9 mouse cellular contexts compared by ENCODE assay signal in genomic region chr1:175491511-175491860, GRCm38 (mm10). TPM values are rescaled to one million over a fixed set of nuclear protein-coding genes. Genes with fewer than 3 reads are reported as not detected.
DNase-seq lines count a peak whose midpoint lies in the region; ATAC-seq and TF ChIP-seq lines count a peak whose summit lies in the region.
"Had no signal": no experiment of that assay in that cellular context is flagged by ENCODE, and none has a peak within 500 bp of the region (broad histone marks: within the 10 kb centered on the region; RNA-seq: fewer than 3 reads in every experiment).

No protein-coding gene starts in this region.

- DNase-seq in kidney, postnatal 0 days (ENCODE audit: low spot score) = no peak
- DNase-seq in kidney, postnatal 4 days = no peak
- peak; percentile 55 for DNase-seq in midbrain, embryonic 14.5 days
- DNase-seq in embryo, embryonic 10.5 days (ENCODE audit: low spot score) = no peak
- no peak for DNase-seq in c-Kit-positive CD71-positive TER-119-positive erythroid progenitor cells, embryonic 14.5 days (ENCODE audit: low spot score)

- no peak for TF ChIP-seq CTCF in kidney, postnatal 0 days (IDR thresholded peaks at IDR 0.05; ENCODE audit: low read depth)

- H3K9me3 ChIP-seq in kidney, postnatal 0 days (replicated peaks; ENCODE audit: low read length) = no peaks in the 10 kb centered on the region
- H3K9me3 ChIP-seq in embryonic facial prominence, embryonic 12.5 days = no peaks in the 10 kb centered on the region
- H3K9me3 ChIP-seq in hindbrain, embryonic 12.5 days (replicated peaks) = no peaks in the 10 kb centered on the region
- no peaks in the 10 kb centered on the region for H3K9me3 ChIP-seq in midbrain, embryonic 14.5 days (ENCODE audit: control insufficient read depth, low read length)

- 16% methylated on average over 6 of the region's 6 CpGs for WGBS in kidney, postnatal 0 days
- WGBS in embryonic facial prominence, embryonic 12.5 days = 10% methylated on average over 6 of the region's 6 CpGs
- WGBS in hindbrain, embryonic 12.5 days = 10% methylated on average over 6 of the region's 6 CpGs
- 7% methylated on average over 6 of the region's 6 CpGs for WGBS in midbrain, embryonic 14.5 days

- H3K36me3 ChIP-seq in kidney, postnatal 0 days (ENCODE audit: insufficient read depth, low read length) = no peaks in the 10 kb centered on the region
- no peaks in the 10 kb centered on the region for H3K36me3 ChIP-seq in embryonic facial prominence, embryonic 12.5 days
- H3K36me3 ChIP-seq in hindbrain, embryonic 12.5 days = no peaks in the 10 kb centered on the region
- no peaks in the 10 kb centered on the region for H3K36me3 ChIP-seq in midbrain, embryonic 14.5 days (ENCODE audit: control insufficient read depth, insufficient read depth, low read length)

- peaks cover 5% of the 10 kb centered on the region; the same call in 1 of the 2 replicates for H3K4me1 ChIP-seq in kidney, postnatal 0 days (replicated peaks; ENCODE audit: insufficient read depth, low read length)
- no peaks in the 10 kb centered on the region for H3K4me1 ChIP-seq in embryonic facial prominence, embryonic 12.5 days
- 0 out of 2 replicates have a peak, but pooled peaks cover 9% of the 10 kb centered on the region for H3K4me1 ChIP-seq in hindbrain, embryonic 12.5 days
- peaks cover 4% of the 10 kb centered on the region; the same call in 1 of the 2 replicates for H3K4me1 ChIP-seq in midbrain, embryonic 14.5 days (ENCODE audit: control insufficient read depth, insufficient read depth, low read length)

- ATAC-seq in kidney, postnatal 0 days (replicated peaks; ENCODE audit: low FRiP score, low read depth) = no peak; the same call in 1 of the 2 replicates
- no peak for ATAC-seq in embryonic facial prominence, embryonic 12.5 days (ENCODE audit: insufficient number of reproducible peaks, insufficient read depth, low FRiP score, low TSS enrichment)
- ATAC-seq in hindbrain, embryonic 12.5 days (ENCODE audit: low FRiP score) = no peak; the same call in 1 of the 2 replicates
- ATAC-seq in midbrain, embryonic 14.5 days (ENCODE audit: low FRiP score, low TSS enrichment) = peak; percentile 15; the same call in 1 of the 2 replicates
- no peak for ATAC-seq in megakaryocyte, adult 5-6 weeks (ENCODE audit: poor library complexity, severe bottlenecking)

- peak overlapping the region; percentile 53; the same call in 1 of the 2 replicates for H3K4me3 ChIP-seq in kidney, postnatal 0 days (replicated peaks; ENCODE audit: low read depth, low read length)
- peak overlapping the region; percentile 66 for H3K4me3 ChIP-seq in embryonic facial prominence, embryonic 12.5 days
- peak overlapping the region; percentile 61 for H3K4me3 ChIP-seq in hindbrain, embryonic 12.5 days
- H3K4me3 ChIP-seq in midbrain, embryonic 14.5 days (replicated peaks; ENCODE audit: low read depth, low read length) = peak overlapping the region; percentile 86

- H3K9ac ChIP-seq in kidney, postnatal 0 days (ENCODE audit: low read depth, low read length) = no peak overlapping the region
- no peak overlapping the region for H3K9ac ChIP-seq in embryonic facial prominence, embryonic 12.5 days
- H3K9ac ChIP-seq in hindbrain, embryonic 12.5 days = peak overlapping the region; percentile 83
- peak overlapping the region; percentile 88 for H3K9ac ChIP-seq in midbrain, embryonic 14.5 days (replicated peaks; ENCODE audit: low read length)

- no peak overlapping the region for H3K27ac ChIP-seq in kidney, postnatal 0 days
- no peak overlapping the region for H3K27ac ChIP-seq in embryonic facial prominence, embryonic 12.5 days
- H3K27ac ChIP-seq in hindbrain, embryonic 12.5 days = peak overlapping the region; percentile 87; the same call in 1 of the 2 replicates
- H3K27ac ChIP-seq in midbrain, embryonic 14.5 days (replicated peaks; ENCODE audit: low read depth, low read length) = peak overlapping the region; percentile 91

- H3K27me3 ChIP-seq in kidney, postnatal 0 days (ENCODE audit: insufficient read depth, low read length) = peaks cover 7% of the 10 kb centered on the region; the same call in 1 of the 2 replicates
- H3K27me3 ChIP-seq in embryonic facial prominence, embryonic 12.5 days = peaks cover 20% of the 10 kb centered on the region; the same call in 1 of the 2 replicates
- H3K27me3 ChIP-seq in hindbrain, embryonic 12.5 days = peaks cover 10% of the 10 kb centered on the region; the same call in 1 of the 2 replicates
- no peaks in the 10 kb centered on the region; the same call in 1 of the 2 replicates for H3K27me3 ChIP-seq in midbrain, embryonic 14.5 days (ENCODE audit: control insufficient read depth, insufficient read depth, low read length)

- peak overlapping the region; percentile 98 for H3K4me2 ChIP-seq in kidney, postnatal 0 days (ENCODE audit: low read length)
- H3K4me2 ChIP-seq in embryonic facial prominence, embryonic 12.5 days (replicated peaks) = peak overlapping the region; percentile 99
- H3K4me2 ChIP-seq in hindbrain, embryonic 12.5 days (replicated peaks) = peak overlapping the region; percentile 70
- H3K4me2 ChIP-seq in midbrain, embryonic 14.5 days (ENCODE audit: low read length) = peak overlapping the region; percentile 77

RNA-seq across cellular contexts. Expression of gene Rgs7, which starts 0.8 kb away (rescaled TPM):
- 0.40 and 0.53 TPM in 2 replicates for polyA plus RNA-seq in kidney, postnatal 0 days (2015; fragmentation: Nextera tagmentation; extraction: Ambion mirVana)
- polyA plus RNA-seq in embryonic facial prominence, embryonic 12.5 days (2016; fragmentation: Nextera tagmentation; extraction: Ambion mirVana) = 2.3 and 2.4 TPM in 2 replicates
- polyA plus RNA-seq in hindbrain, embryonic 12.5 days (2016; fragmentation: Nextera tagmentation; extraction: Ambion mirVana) = 10.6 and 13.0 TPM in 2 replicates
- polyA plus RNA-seq in midbrain, embryonic 14.5 days (2014; fragmentation: Nextera tagmentation; extraction: Ambion mirVana) = 33.8 and 35.0 TPM in 2 replicates
- not detected in 2 replicates for total RNA-seq in megakaryocyte, adult 5-6 weeks (2015)
- total RNA-seq in megakaryocyte, adult 5-6 weeks (2017) = not detected in 2 replicates
- total RNA-seq: hematopoietic stem cell, adult 5-6 weeks had no signal

Comparison
In these comparisons a context has a peak if more than half of its experiments do, and no peak if none do; other contexts are left out.
1. H3K27ac ChIP-seq: peak in hindbrain, embryonic 12.5 days (single experiment) and midbrain, embryonic 14.5 days (single experiment); none in kidney, postnatal 0 days (single experiment) and embryonic facial prominence, embryonic 12.5 days (single experiment).
2. H3K9ac ChIP-seq: peak in hindbrain, embryonic 12.5 days (single experiment) and midbrain, embryonic 14.5 days (single experiment); none in kidney, postnatal 0 days (single experiment) and embryonic facial prominence, embryonic 12.5 days (single experiment).
3. Peak in every context shown above with its lines, with median percentiles within 50 percentile points of each other: H3K4me2 ChIP-seq and H3K4me3 ChIP-seq.